In genomic region chr8:123108010-123108409, GRCm38 (mm10) we compare ENCODE assay signal across 23 mouse cellular contexts. TPM values are rescaled to one million over a fixed set of nuclear protein-coding genes. Genes with fewer than 3 reads are reported as not detected.
DNase-seq lines count a peak whose midpoint lies in the region; ATAC-seq and TF ChIP-seq lines count a peak whose summit lies in the region.
"Had no signal": no experiment of that assay in that cellular context is flagged by ENCODE, and none has a peak within 500 bp of the region (broad histone marks: within the 10 kb centered on the region; RNA-seq: fewer than 3 reads in every experiment).

No protein-coding gene starts in this region.

- WGBS in kidney, postnatal 0 days, result 79% methylated on average over 1 of the region's 1 CpGs
- WGBS in midbrain, embryonic 11.5 days, result 71% methylated on average over 1 of the region's 1 CpGs
- 70% methylated on average over 1 of the region's 1 CpGs for WGBS in midbrain, embryonic 14.5 days
- WGBS in stomach, postnatal 0 days, result 46% methylated on average over 1 of the region's 1 CpGs
- WGBS in hindbrain, embryonic 13.5 days, result 79% methylated on average over 1 of the region's 1 CpGs

- H3K4me3 ChIP-seq in kidney, postnatal 0 days (replicated peaks; ENCODE audit: low read depth, low read length), result no peak overlapping the region
- no peak overlapping the region for H3K4me3 ChIP-seq in midbrain, embryonic 11.5 days (ENCODE audit: low read depth, low read length)
- H3K4me3 ChIP-seq in midbrain, embryonic 14.5 days (replicated peaks; ENCODE audit: low read depth, low read length), result no peak overlapping the region
- no peak overlapping the region for H3K4me3 ChIP-seq in stomach, postnatal 0 days (ENCODE audit: low read depth, low read length)
- H3K4me3 ChIP-seq in hindbrain, embryonic 13.5 days, result no peak overlapping the region
- H3K4me3 ChIP-seq: embryonic facial prominence, embryonic 10.5 days; forebrain, embryonic 13.5 days; heart, embryonic 13.5 days; neural tube, embryonic 15.5 days had no signal

- no peak overlapping the region for H3K4me2 ChIP-seq in kidney, postnatal 0 days (ENCODE audit: low read length)
- H3K4me2 ChIP-seq in midbrain, embryonic 11.5 days, result no peak overlapping the region
- no peak overlapping the region for H3K4me2 ChIP-seq in midbrain, embryonic 14.5 days (ENCODE audit: low read length)
- no peak overlapping the region for H3K4me2 ChIP-seq in stomach, postnatal 0 days (replicated peaks; ENCODE audit: low read depth)
- no peak overlapping the region for H3K4me2 ChIP-seq in hindbrain, embryonic 13.5 days
- H3K4me2 ChIP-seq: forebrain, embryonic 13.5 days; heart, embryonic 13.5 days; neural tube, embryonic 15.5 days had no signal

- DNase-seq in adrenal gland, postnatal 14 days, result peak; percentile 11
- DNase-seq in adrenal gland, adult 2 months, result no peak
- no peak for DNase-seq in kidney, postnatal 0 days (ENCODE audit: low spot score)
- no peak for DNase-seq in kidney, adult 9 months
- DNase-seq in midbrain, embryonic 11.5 days (ENCODE audit: low spot score, missing footprints), result peak; percentile 74
- no peak for DNase-seq in midbrain, embryonic 14.5 days
- no peak for DNase-seq in stomach, postnatal 0 days (ENCODE audit: low spot score)
- DNase-seq: adrenal gland, adult 8-10 months; cerebellum, adult 11-12 months; cerebellum, postnatal 36 days; kidney, postnatal 14 days; layer of hippocampus, adult 9-11 months; lung, postnatal 14 days; right cerebral cortex, postnatal 4 days had no signal

- no peak for TF ChIP-seq EP300 in stomach, postnatal 0 days (optimal IDR thresholded peaks at IDR 0.05)

- no peak for ATAC-seq in kidney, postnatal 0 days (replicated peaks; ENCODE audit: low FRiP score, low read depth)
- ATAC-seq in midbrain, embryonic 11.5 days (ENCODE audit: low FRiP score), result no peak
- ATAC-seq in midbrain, embryonic 14.5 days (ENCODE audit: low FRiP score, low TSS enrichment), result no peak
- no peak for ATAC-seq in stomach, postnatal 0 days (ENCODE audit: low FRiP score, low TSS enrichment)
- ATAC-seq in hindbrain, embryonic 13.5 days (ENCODE audit: low FRiP score), result no peak
- ATAC-seq: forebrain, embryonic 13.5 days had no signal

- H3K9me3 ChIP-seq in kidney, postnatal 0 days (replicated peaks; ENCODE audit: low read length), result no peaks in the 10 kb centered on the region
- no peaks in the 10 kb centered on the region for H3K9me3 ChIP-seq in midbrain, embryonic 11.5 days (ENCODE audit: control insufficient read depth, low read length)
- no peaks in the 10 kb centered on the region for H3K9me3 ChIP-seq in midbrain, embryonic 14.5 days (ENCODE audit: control insufficient read depth, low read length)
- no peaks in the 10 kb centered on the region for H3K9me3 ChIP-seq in stomach, postnatal 0 days (ENCODE audit: control insufficient read depth, low read length)
- no peaks in the 10 kb centered on the region for H3K9me3 ChIP-seq in hindbrain, embryonic 13.5 days
- H3K9me3 ChIP-seq: embryonic facial prominence, embryonic 10.5 days; forebrain, embryonic 13.5 days; G1E; heart, embryonic 13.5 days; neural tube, embryonic 15.5 days had no signal

- H3K9ac ChIP-seq in kidney, postnatal 0 days (ENCODE audit: low read depth, low read length), result no peak overlapping the region
- H3K9ac ChIP-seq in midbrain, embryonic 11.5 days (ENCODE audit: low read length), result no peak overlapping the region
- H3K9ac ChIP-seq in midbrain, embryonic 14.5 days (replicated peaks; ENCODE audit: low read length), result no peak overlapping the region
- H3K9ac ChIP-seq in stomach, postnatal 0 days (ENCODE audit: low read length), result no peak overlapping the region
- no peak overlapping the region for H3K9ac ChIP-seq in hindbrain, embryonic 13.5 days
- H3K9ac ChIP-seq: forebrain, embryonic 13.5 days; heart, embryonic 13.5 days; neural tube, embryonic 15.5 days had no signal

- peaks cover 17% of the 10 kb centered on the region for H3K36me3 ChIP-seq in kidney, postnatal 0 days (ENCODE audit: insufficient read depth, low read length)
- peaks cover 7% of the 10 kb centered on the region; the same call in 1 of the 2 replicates for H3K36me3 ChIP-seq in midbrain, embryonic 11.5 days (ENCODE audit: control insufficient read depth, insufficient read depth, low read length)
- peaks cover 22% of the 10 kb centered on the region for H3K36me3 ChIP-seq in midbrain, embryonic 14.5 days (ENCODE audit: control insufficient read depth, insufficient read depth, low read length)
- peaks cover 13% of the 10 kb centered on the region for H3K36me3 ChIP-seq in stomach, postnatal 0 days (ENCODE audit: control insufficient read depth, insufficient read depth, low read length)
- H3K36me3 ChIP-seq in hindbrain, embryonic 13.5 days, result peaks cover 24% of the 10 kb centered on the region

- H3K27me3 ChIP-seq in kidney, postnatal 0 days (ENCODE audit: insufficient read depth, low read length), result no peaks in the 10 kb centered on the region
- H3K27me3 ChIP-seq in midbrain, embryonic 11.5 days (ENCODE audit: control insufficient read depth, insufficient read depth, low read length), result no peaks in the 10 kb centered on the region
- no peaks in the 10 kb centered on the region for H3K27me3 ChIP-seq in midbrain, embryonic 14.5 days (ENCODE audit: control insufficient read depth, insufficient read depth, low read length)
- no peaks in the 10 kb centered on the region for H3K27me3 ChIP-seq in stomach, postnatal 0 days (ENCODE audit: control insufficient read depth, insufficient read depth, low read length)
- 0 out of 2 replicates have a peak, but pooled peaks cover 3% of the 10 kb centered on the region for H3K27me3 ChIP-seq in hindbrain, embryonic 13.5 days
- H3K27me3 ChIP-seq: forebrain, embryonic 13.5 days; neural tube, embryonic 15.5 days had no signal

- no peak overlapping the region for H3K27ac ChIP-seq in kidney, postnatal 0 days
- H3K27ac ChIP-seq in midbrain, embryonic 11.5 days (ENCODE audit: low read depth, low read length), result no peak overlapping the region
- H3K27ac ChIP-seq in midbrain, embryonic 14.5 days (replicated peaks; ENCODE audit: low read depth, low read length), result no peak overlapping the region
- H3K27ac ChIP-seq in stomach, postnatal 0 days (replicated peaks), result no peak overlapping the region
- H3K27ac ChIP-seq in hindbrain, embryonic 13.5 days, result no peak overlapping the region
- H3K27ac ChIP-seq: embryonic facial prominence, embryonic 10.5 days; forebrain, embryonic 13.5 days; heart, embryonic 13.5 days; neural tube, embryonic 15.5 days had no signal

- H3K4me1 ChIP-seq in kidney, postnatal 0 days (replicated peaks; ENCODE audit: insufficient read depth, low read length), result 0 out of 2 replicates have a peak, but pooled peaks cover 4% of the 10 kb centered on the region
- peaks cover 9% of the 10 kb centered on the region for H3K4me1 ChIP-seq in midbrain, embryonic 11.5 days (ENCODE audit: control insufficient read depth, insufficient read depth, low read length)
- peaks cover 7% of the 10 kb centered on the region for H3K4me1 ChIP-seq in midbrain, embryonic 14.5 days (ENCODE audit: control insufficient read depth, insufficient read depth, low read length)
- 0 out of 2 replicates have a peak, but pooled peaks cover 3% of the 10 kb centered on the region for H3K4me1 ChIP-seq in stomach, postnatal 0 days (replicated peaks; ENCODE audit: control insufficient read depth, insufficient read depth)
- H3K4me1 ChIP-seq in hindbrain, embryonic 13.5 days (replicated peaks), result peaks cover 15% of the 10 kb centered on the region

- peak; percentile 49 for TF ChIP-seq CTCF in kidney, postnatal 0 days (IDR thresholded peaks at IDR 0.05; ENCODE audit: low read depth)
- TF ChIP-seq CTCF in stomach, postnatal 0 days (IDR thresholded peaks at IDR 0.05; ENCODE audit: low read depth), result peak; percentile 59

RNA-seq across cellular contexts. Expression of gene Rpl13, which starts 5.9 kb away (rescaled TPM):
- 587 and 646 TPM in 2 replicates for total RNA-seq in adrenal gland, postnatal 14 days (2021)
- total RNA-seq in adrenal gland, adult 2 months (2021), result 100 to 1,000 TPM; 419 to 701 TPM
- 2,347 and 2,800 TPM in 2 replicates for polyA plus RNA-seq in adrenal gland, adult 2 months (2012; rRNA removed)
- polyA plus RNA-seq in kidney, postnatal 0 days (2015; fragmentation: Nextera tagmentation; extraction: Ambion mirVana), result 1,763 and 1,932 TPM in 2 replicates
- 1,312 and 1,403 TPM in 2 replicates for polyA plus RNA-seq in midbrain, embryonic 11.5 days (2014; fragmentation: Nextera tagmentation; extraction: Ambion mirVana)
- 843 and 877 TPM in 2 replicates for polyA plus RNA-seq in midbrain, embryonic 14.5 days (2014; fragmentation: Nextera tagmentation; extraction: Ambion mirVana)
- 1,460 and 1,506 TPM in 2 replicates for polyA plus RNA-seq in stomach, postnatal 0 days (2015; fragmentation: Nextera tagmentation; extraction: Ambion mirVana)
- polyA plus RNA-seq in hindbrain, embryonic 13.5 days (2015; fragmentation: Nextera tagmentation; extraction: Ambion mirVana), result 766 and 789 TPM in 2 replicates

RNA-seq across cellular contexts. Expression of gene Cpne7, which starts 9.2 kb away (rescaled TPM):
- total RNA-seq in adrenal gland, postnatal 14 days (2021), result 6.0 and 7.0 TPM in 2 replicates
- total RNA-seq in adrenal gland, adult 2 months (2021), result 1 to 10 TPM; 3.8 to 5.7 TPM
- 5.1 and 6.1 TPM in 2 replicates for polyA plus RNA-seq in adrenal gland, adult 2 months (2012; rRNA removed)
- polyA plus RNA-seq in kidney, postnatal 0 days (2015; fragmentation: Nextera tagmentation; extraction: Ambion mirVana), result 2.3 and 3.3 TPM in 2 replicates
- 0.07 TPM in 1 of 2 replicates, not detected in the other for polyA plus RNA-seq in midbrain, embryonic 11.5 days (2014; fragmentation: Nextera tagmentation; extraction: Ambion mirVana)
- polyA plus RNA-seq in midbrain, embryonic 14.5 days (2014; fragmentation: Nextera tagmentation; extraction: Ambion mirVana), result 1.8 and 3.7 TPM in 2 replicates
- 1.4 TPM in 2 replicates for polyA plus RNA-seq in stomach, postnatal 0 days (2015; fragmentation: Nextera tagmentation; extraction: Ambion mirVana)
- polyA plus RNA-seq in hindbrain, embryonic 13.5 days (2015; fragmentation: Nextera tagmentation; extraction: Ambion mirVana), result 0.53 and 0.87 TPM in 2 replicates

RNA-seq across cellular contexts. Expression of gene Spg7, which starts 45.3 kb away (rescaled TPM):
- total RNA-seq in adrenal gland, postnatal 14 days (2021), result 73.2 and 79.6 TPM in 2 replicates
- 10 to 100 TPM; 78.4 to 80.1 TPM for total RNA-seq in adrenal gland, adult 2 months (2021)
- 246 and 255 TPM in 2 replicates for polyA plus RNA-seq in adrenal gland, adult 2 months (2012; rRNA removed)
- polyA plus RNA-seq in kidney, postnatal 0 days (2015; fragmentation: Nextera tagmentation; extraction: Ambion mirVana), result 49.6 and 54.0 TPM in 2 replicates
- 35.9 TPM in 2 replicates for polyA plus RNA-seq in midbrain, embryonic 11.5 days (2014; fragmentation: Nextera tagmentation; extraction: Ambion mirVana)
- polyA plus RNA-seq in midbrain, embryonic 14.5 days (2014; fragmentation: Nextera tagmentation; extraction: Ambion mirVana), result 42.0 and 43.6 TPM in 2 replicates
- polyA plus RNA-seq in stomach, postnatal 0 days (2015; fragmentation: Nextera tagmentation; extraction: Ambion mirVana), result 29.6 and 32.0 TPM in 2 replicates
- 45.9 and 48.7 TPM in 2 replicates for polyA plus RNA-seq in hindbrain, embryonic 13.5 days (2015; fragmentation: Nextera tagmentation; extraction: Ambion mirVana)

RNA-seq across cellular contexts. Expression of gene Sult5a1, which starts 50.1 kb away (rescaled TPM):
- total RNA-seq in adrenal gland, postnatal 14 days (2021), result 8.8 and 10.1 TPM in 2 replicates
- total RNA-seq in adrenal gland, adult 2 months (2021), result 10 to 100 TPM in 1 of 2 experiments, 1 to 10 TPM in 1; 7.6 to 10.1 TPM
- 18.8 and 20.4 TPM in 2 replicates for polyA plus RNA-seq in adrenal gland, adult 2 months (2012; rRNA removed)
- polyA plus RNA-seq in kidney, postnatal 0 days (2015; fragmentation: Nextera tagmentation; extraction: Ambion mirVana), result 12.0 and 13.9 TPM in 2 replicates
- polyA plus RNA-seq in midbrain, embryonic 11.5 days (2014; fragmentation: Nextera tagmentation; extraction: Ambion mirVana), result 2.9 and 3.2 TPM in 2 replicates
- polyA plus RNA-seq in midbrain, embryonic 14.5 days (2014; fragmentation: Nextera tagmentation; extraction: Ambion mirVana), result 0.95 TPM in 1 of 2 replicates, not detected in the other
- polyA plus RNA-seq in stomach, postnatal 0 days (2015; fragmentation: Nextera tagmentation; extraction: Ambion mirVana), result 7.8 and 9.3 TPM in 2 replicates
- 1.5 and 2.2 TPM in 2 replicates for polyA plus RNA-seq in hindbrain, embryonic 13.5 days (2015; fragmentation: Nextera tagmentation; extraction: Ambion mirVana)
- total RNA-seq: hematopoietic stem cell, adult 5-6 weeks; left cerebral cortex, postnatal 10 days; megakaryocyte-erythroid progenitor cell, adult 5-6 weeks had no signal
- polyA plus RNA-seq: G1E had no signal

Comparison
In these comparisons a context has a peak if more than half of its experiments do, and no peak if none do; other contexts are left out.
1. DNase-seq: peak in adrenal gland, postnatal 14 days (single experiment) and midbrain, embryonic 11.5 days (single experiment); none in adrenal gland, adult 2 months (single experiment), kidney, postnatal 0 days (single experiment), kidney, adult 9 months (single experiment), midbrain, embryonic 14.5 days (single experiment) and stomach, postnatal 0 days (single experiment).